Mouse (Mus musculus): ENCODE measurements around the gene Pglyrp2. TPM values are rescaled to one million over a fixed set of nuclear protein-coding genes. Genes with fewer than 3 reads are reported as not detected.

Pglyrp2 gene
- polyA plus RNA-seq, 1 experiment from 2014 or later: not detected

DNA sequence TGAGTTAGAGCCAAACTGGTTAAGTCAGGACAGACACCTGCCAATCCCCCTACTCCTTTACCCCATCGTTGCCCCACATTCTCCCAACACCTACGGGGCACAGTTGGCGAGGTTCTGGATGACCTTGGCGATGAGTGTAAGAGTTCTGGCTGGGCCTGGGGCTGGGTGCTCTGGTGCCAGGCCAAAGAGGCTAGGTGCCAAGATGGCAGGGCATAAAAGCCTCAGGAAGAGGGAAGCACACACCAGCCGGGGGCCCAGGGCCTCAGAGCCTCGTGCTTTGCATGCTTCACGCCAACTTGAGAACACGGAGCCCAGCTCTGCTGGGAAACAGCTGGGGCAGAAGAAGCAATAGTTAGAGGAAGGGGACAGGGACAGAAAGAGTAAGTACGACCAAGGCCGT is 30.0 kb downstream of the Pglyrp2 start:
- DNase-seq (ENCODE audit: low spot score): no peak
- 90% methylated on average over 10 of the region's 10 CpGs for WGBS

GRCm38 (mm10) chr17:32389101-32389659 is 34.8 kb downstream of the Pglyrp2 start, which contains the start of gene Wiz:
TSS of gene Wiz (minus strand) at chr17:32389439.
- H3K4me1 ChIP-seq: peaks cover 33% of the 10 kb centered on the region
- under 1% methylated on average over 43 of the region's 44 CpGs for WGBS
- H3K27ac ChIP-seq (replicated peaks): peak within 1 kb of the TSS; percentile 91
- H3K27me3 ChIP-seq (replicated peaks; ENCODE audit: low read depth, poor library complexity, severe bottlenecking): peaks cover 47% of the 10 kb centered on the region
- peak; percentile 96 for DNase-seq (ENCODE audit: low spot score)
- peak within 1 kb of the TSS; percentile 86 for H3K4me3 ChIP-seq
- peaks cover 12% of the 10 kb centered on the region for H3K36me3 ChIP-seq (replicated peaks)
- no peaks in the 10 kb centered on the region for H3K9me3 ChIP-seq

More for the DNA sequence above, 30.0 kb downstream of the Pglyrp2 start:
- Histone ChIP-seq H3K27ac (replicated peaks) (no peak overlapping the region), H3K9me3 (no peaks in the 10 kb centered on the region), H3K36me3 (replicated peaks) (no peaks in the 10 kb centered on the region), H3K4me1 (peaks cover 28% of the 10 kb centered on the region), H3K27me3 (replicated peaks; ENCODE audit: low read depth, poor library complexity, severe bottlenecking) (peaks cover 91% of the 10 kb centered on the region), H3K4me3 (no peak overlapping the region)

DNA sequence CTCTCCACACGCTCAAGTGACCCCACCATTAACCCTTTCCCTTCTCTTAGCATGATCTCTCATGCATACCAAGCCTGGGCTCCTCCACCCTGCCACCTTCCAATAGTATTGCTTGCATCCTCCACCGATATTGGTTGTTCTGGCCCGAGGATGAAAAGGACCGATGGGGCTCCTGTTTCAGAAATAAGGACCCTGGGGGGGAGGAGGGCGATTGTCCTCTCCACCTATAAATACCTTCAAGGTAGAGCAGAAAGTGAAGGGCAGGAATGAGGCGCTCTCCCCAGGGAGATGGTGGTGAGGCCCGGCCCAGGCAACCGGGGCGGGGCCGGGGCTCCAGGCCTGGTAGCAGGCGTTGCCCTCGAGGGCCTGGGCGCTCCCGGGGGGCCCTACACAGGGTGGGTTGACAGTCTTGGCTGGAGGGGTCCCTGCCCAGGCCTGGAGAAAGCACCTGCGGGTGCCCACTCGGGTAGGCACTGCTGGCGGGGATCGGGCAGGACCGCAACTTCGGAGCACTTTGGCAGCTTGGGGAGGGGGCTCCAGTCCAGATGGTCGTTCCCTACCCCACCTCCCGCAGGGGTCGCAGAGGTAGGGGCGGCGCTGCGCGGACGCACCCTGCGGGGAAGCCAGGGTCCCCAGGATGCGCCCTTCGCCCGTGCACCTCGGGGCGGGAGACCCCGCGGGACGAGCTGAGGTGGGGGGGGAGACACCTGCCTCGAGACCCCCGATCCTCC is 35.4 kb downstream of the Pglyrp2 start:
- Histone ChIP-seq H3K27me3 (replicated peaks; ENCODE audit: low read depth, poor library complexity, severe bottlenecking) (peaks cover 41% of the 10 kb centered on the region), H3K36me3 (replicated peaks) (peaks cover 18% of the 10 kb centered on the region), H3K4me3 (peak overlapping the region; percentile 86), H3K4me1 (peaks cover 33% of the 10 kb centered on the region), H3K9me3 (no peaks in the 10 kb centered on the region), H3K27ac (replicated peaks) (peak overlapping the region; percentile 91)
- DNase-seq (ENCODE audit: low spot score): peak; percentile 51
- WGBS: 1% methylated on average over 34 of the region's 39 CpGs

GRCm38 (mm10) chr17:32387986-32388369 is 36.0 kb downstream of the Pglyrp2 start:
- no peak for DNase-seq (ENCODE audit: low spot score)
- H3K4me1 ChIP-seq: peaks cover 32% of the 10 kb centered on the region
- peak overlapping the region; percentile 86 for H3K4me3 ChIP-seq
- peaks cover 24% of the 10 kb centered on the region for H3K36me3 ChIP-seq (replicated peaks)
- peak overlapping the region; percentile 91; the same call in 1 of the 2 replicates for H3K27ac ChIP-seq (replicated peaks)
- peaks cover 35% of the 10 kb centered on the region for H3K27me3 ChIP-seq (replicated peaks; ENCODE audit: low read depth, poor library complexity, severe bottlenecking)
- WGBS: 28% methylated on average over 7 of the region's 7 CpGs
- no peaks in the 10 kb centered on the region for H3K9me3 ChIP-seq

GRCm38 (mm10) chr17:32386659-32387432 is 37.1 kb downstream of the Pglyrp2 start:
- Histone ChIP-seq H3K4me1 (peaks cover 22% of the 10 kb centered on the region), H3K9me3 (no peaks in the 10 kb centered on the region), H3K27ac (replicated peaks) (no peak overlapping the region), H3K4me3 (no peak overlapping the region), H3K27me3 (replicated peaks; ENCODE audit: low read depth, poor library complexity, severe bottlenecking) (peaks cover 24% of the 10 kb centered on the region), H3K36me3 (replicated peaks) (peaks cover 32% of the 10 kb centered on the region)
- DNase-seq (ENCODE audit: low spot score): no peak
- WGBS: 67% methylated on average over 9 of the region's 9 CpGs

DNA sequence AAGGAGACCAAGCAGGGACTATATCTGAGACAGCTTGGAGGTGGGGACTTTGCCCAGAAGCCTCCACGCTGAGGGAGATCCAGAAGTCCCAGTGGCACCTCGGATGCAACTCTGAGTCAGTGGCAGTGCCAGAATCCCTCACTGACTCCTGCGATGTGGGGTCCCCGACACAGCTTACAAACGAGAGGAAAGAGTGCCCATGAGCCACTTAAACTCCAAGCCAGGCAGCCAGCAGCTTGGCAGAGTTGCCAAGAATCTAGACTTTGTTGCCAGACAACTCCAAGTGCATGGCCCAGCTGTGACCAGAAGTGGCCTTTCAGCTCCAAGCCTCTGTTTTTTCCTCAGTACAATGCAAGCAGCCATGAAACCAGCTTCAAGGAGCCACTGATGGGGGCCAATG is 40.3 kb downstream of the Pglyrp2 start:
- WGBS: 86% methylated on average over 5 of the region's 5 CpGs

GRCm38 (mm10) chr17:32382576-32382975 is 41.4 kb downstream of the Pglyrp2 start:
- WGBS: 91% methylated on average over 7 of the region's 7 CpGs
- H3K27ac ChIP-seq (replicated peaks): no peak overlapping the region
- H3K27me3 ChIP-seq (replicated peaks; ENCODE audit: low read depth, poor library complexity, severe bottlenecking): no peaks in the 10 kb centered on the region
- H3K4me3 ChIP-seq: no peak overlapping the region
- H3K9me3 ChIP-seq: no peaks in the 10 kb centered on the region
- peaks cover 9% of the 10 kb centered on the region for H3K4me1 ChIP-seq
- DNase-seq (ENCODE audit: low spot score): no peak
- H3K36me3 ChIP-seq (replicated peaks): peaks cover 52% of the 10 kb centered on the region

More for the DNA sequence above, 40.3 kb downstream of the Pglyrp2 start:
- DNase-seq (ENCODE audit: low spot score): no peak
- Histone ChIP-seq H3K4me1 (peaks cover 20% of the 10 kb centered on the region), H3K27me3 (replicated peaks; ENCODE audit: low read depth, poor library complexity, severe bottlenecking) (0 out of 2 replicates have a peak, but pooled peaks cover 4% of the 10 kb centered on the region), H3K4me3 (no peak overlapping the region), H3K27ac (replicated peaks) (no peak overlapping the region), H3K9me3 (no peaks in the 10 kb centered on the region), H3K36me3 (replicated peaks) (peaks cover 41% of the 10 kb centered on the region)

- 76% methylated on average over 2 of the region's 2 CpGs for whole genome bisulfite sequencing
- peaks cover 50% of the 10 kb centered on the region for H3K36me3 ChIP-seq (replicated peaks)
- no peak for DNase-seq (ENCODE audit: low spot score)
- no peak overlapping the region for H3K27ac ChIP-seq (replicated peaks)
- no peak overlapping the region for H3K4me3 ChIP-seq
- peaks cover 11% of the 10 kb centered on the region for H3K4me1 ChIP-seq
- H3K9me3 ChIP-seq: no peaks in the 10 kb centered on the region
- H3K27me3 ChIP-seq (replicated peaks; ENCODE audit: low read depth, poor library complexity, severe bottlenecking): no peaks in the 10 kb centered on the region
These were observed 45.2 kb downstream of the Pglyrp2 start for GRCm38 (mm10) chr17:32378786-32379185.

DNA sequence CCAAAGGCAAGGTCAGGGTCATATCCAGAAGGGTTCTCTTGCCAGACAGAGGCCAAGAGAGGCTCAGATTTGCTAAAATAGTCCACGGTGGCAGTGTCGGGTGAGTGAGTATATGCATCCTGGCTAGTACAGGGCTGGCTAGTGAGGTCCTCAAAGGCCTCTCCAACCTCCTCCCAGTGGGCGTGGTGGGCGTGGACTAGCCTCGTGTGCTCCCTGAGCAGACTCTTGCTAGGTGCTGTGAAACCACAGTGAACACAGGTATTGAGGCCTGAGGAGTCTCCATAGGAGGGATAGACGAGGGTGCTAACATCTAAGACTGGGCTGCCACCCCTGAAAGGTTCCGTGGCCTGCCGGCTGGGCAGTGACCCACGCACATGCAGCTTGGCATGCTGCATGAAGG is 46.8 kb downstream of the Pglyrp2 start:
- H3K36me3 ChIP-seq (replicated peaks): peaks cover 34% of the 10 kb centered on the region
- H3K27me3 ChIP-seq (replicated peaks; ENCODE audit: low read depth, poor library complexity, severe bottlenecking): no peaks in the 10 kb centered on the region
- DNase-seq (ENCODE audit: low spot score): no peak
- H3K9me3 ChIP-seq: no peaks in the 10 kb centered on the region
- WGBS: 85% methylated on average over 9 of the region's 9 CpGs
- H3K4me3 ChIP-seq: no peak overlapping the region
- H3K4me1 ChIP-seq: peaks cover 11% of the 10 kb centered on the region
- no peak overlapping the region for H3K27ac ChIP-seq (replicated peaks)

DNA sequence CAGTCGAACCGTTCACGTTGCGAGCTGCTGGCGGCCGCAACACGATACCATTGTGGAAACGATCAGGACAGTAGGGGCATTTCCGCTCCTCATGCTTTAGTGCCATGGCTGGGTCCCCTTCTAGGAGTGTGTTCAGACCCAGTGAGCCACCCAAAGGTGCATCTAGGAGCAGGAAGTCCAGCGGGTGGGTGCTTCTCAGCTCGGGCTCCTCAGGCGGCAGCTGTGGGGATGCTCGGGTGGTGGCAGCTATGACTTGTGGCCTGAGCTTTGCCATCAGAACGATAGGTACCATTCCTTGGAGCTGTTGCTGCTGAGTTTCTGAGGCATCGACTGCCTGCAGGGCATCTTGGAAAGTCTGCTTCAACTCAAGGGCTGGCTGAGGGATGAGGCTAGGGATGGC is 47.5 kb downstream of the Pglyrp2 start:
- 87% methylated on average over 15 of the region's 15 CpGs for WGBS
- Histone ChIP-seq H3K27me3 (replicated peaks; ENCODE audit: low read depth, poor library complexity, severe bottlenecking) (no peaks in the 10 kb centered on the region), H3K4me1 (peaks cover 11% of the 10 kb centered on the region), H3K27ac (replicated peaks) (no peak overlapping the region), H3K9me3 (no peaks in the 10 kb centered on the region), H3K36me3 (replicated peaks) (peaks cover 33% of the 10 kb centered on the region), H3K4me3 (no peak overlapping the region)
- DNase-seq (ENCODE audit: low spot score): no peak

- peaks cover 5% of the 10 kb centered on the region; the same call in 1 of the 2 replicates for H3K36me3 ChIP-seq (replicated peaks)
- peak overlapping the region; percentile 49 for H3K4me3 ChIP-seq
- H3K9me3 ChIP-seq: no peaks in the 10 kb centered on the region
- DNase-seq (ENCODE audit: low spot score): peak; percentile 62
- peak overlapping the region; percentile 72 for H3K27ac ChIP-seq (replicated peaks)
- H3K4me1 ChIP-seq: peaks cover 28% of the 10 kb centered on the region
- 11% methylated on average over 14 of the region's 17 CpGs for WGBS
- no peaks in the 10 kb centered on the region for H3K27me3 ChIP-seq (replicated peaks; ENCODE audit: low read depth, poor library complexity, severe bottlenecking)
These were observed 54.9 kb downstream of the Pglyrp2 start for GRCm38 (mm10) chr17:32368991-32369578.

GRCm38 (mm10) chr17:32367706-32368105 is 56.3 kb downstream of the Pglyrp2 start:
- no peaks in the 10 kb centered on the region for H3K9me3 ChIP-seq
- no peak overlapping the region for H3K4me3 ChIP-seq
- peaks cover 10% of the 10 kb centered on the region for H3K36me3 ChIP-seq (replicated peaks)
- no peaks in the 10 kb centered on the region for H3K27me3 ChIP-seq (replicated peaks; ENCODE audit: low read depth, poor library complexity, severe bottlenecking)
- no peak for DNase-seq (ENCODE audit: low spot score)
- H3K27ac ChIP-seq (replicated peaks): no peak overlapping the region
- peaks cover 39% of the 10 kb centered on the region for H3K4me1 ChIP-seq
- WGBS: 90% methylated on average over 11 of the region's 11 CpGs
